Mouse (Mus musculus) T-helper 17 cell (primary cell): ENCODE measurements at regions not wholly inside any gene's neighbourhood (a gene's known extent, or its start where the extent isn't known, plus 50 kb on each side); places are given as distances from the start of the nearest gene placed in this dataset.

Experiments
- in situ Hi-C, 2 experiments: fragments of 300-600 bp; cut with MboI, MseI; formaldehyde crosslinking; loops; 1 replicate in 1 of 2; 2 replicates in 1 of 2; pipeline ENCODE4 v1.15.1; 2025; ENCODE audit warnings: high pct_unique_total_duplicates in 2 of 2

GRCm38 (mm10) chr13:60237091-60237490 is 59.9 kb upstream of the Gas1 start:
- in situ Hi-C loops, result no loop called here

GRCm38 (mm10) chr13:60242447-60243109 is 65.4 kb upstream of the Gas1 start:
- in situ Hi-C loops, result no loop called here

DNA sequence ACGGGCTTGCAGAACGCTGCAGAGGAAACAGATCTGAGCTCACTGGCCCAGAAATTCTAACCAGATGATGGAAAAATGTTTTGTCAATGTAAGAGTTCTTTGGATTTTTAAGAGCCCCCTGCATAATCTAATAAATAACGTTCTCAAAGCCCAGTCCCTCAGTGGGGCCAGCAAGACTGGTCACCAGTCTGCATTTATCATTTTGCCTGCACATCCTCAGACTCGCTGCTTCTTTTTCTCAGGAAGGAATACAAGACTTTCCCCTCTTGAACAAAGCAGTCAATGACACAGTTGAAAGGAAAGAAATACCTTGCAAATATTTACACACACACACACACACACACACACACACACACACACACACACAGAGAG is 65.9 kb upstream of the Gas1 start:
- in situ Hi-C loops, result no loop called here

DNA sequence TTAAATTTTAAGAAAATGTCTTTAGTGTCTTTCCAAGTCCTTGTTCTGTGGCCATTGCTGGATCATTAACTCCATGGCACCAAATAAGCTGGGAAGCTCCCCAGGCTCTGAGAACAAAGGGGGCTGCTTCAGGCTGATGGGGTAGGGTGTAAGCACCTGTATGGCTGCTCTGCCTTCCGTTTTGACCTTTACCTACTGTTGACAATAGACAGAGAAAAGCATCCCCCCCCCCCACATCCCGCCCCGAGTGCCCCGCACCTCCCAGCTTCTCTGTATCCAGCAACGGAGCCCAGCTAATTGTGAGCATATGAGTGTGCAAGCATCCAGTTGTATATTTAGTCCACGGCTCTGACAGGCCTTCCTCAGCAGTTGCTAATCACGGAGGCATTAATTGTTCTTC is 78.0 kb upstream of the Gas1 start:
- in situ Hi-C loops, result loop anchor here in 1 of 2 experiments (10.0 kb wide), 1 partner anchor 650 kb away; no protein-coding TSS in a partner anchor

DNA sequence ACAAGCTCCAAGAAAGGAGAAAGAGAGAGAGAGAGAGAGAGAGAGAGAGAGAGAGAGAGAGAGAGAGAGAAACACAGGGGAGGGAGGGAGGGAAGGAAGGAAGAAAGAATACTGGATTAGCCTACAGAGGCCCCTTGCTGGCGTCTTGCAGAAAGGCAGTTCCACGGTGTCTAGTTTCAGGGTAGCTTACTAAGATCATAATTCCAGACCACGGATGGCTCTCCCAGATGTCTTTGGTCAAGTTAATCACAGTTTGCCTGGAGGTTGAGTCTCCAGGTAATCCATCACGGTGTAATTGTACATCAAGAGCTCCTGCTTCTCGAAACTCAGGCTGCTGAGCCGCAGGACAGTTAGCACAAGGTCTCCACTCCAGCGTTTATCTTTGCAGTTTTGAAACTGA is 78.5 kb upstream of the Gas1 start:
- in situ Hi-C loops, result loop anchor here in 1 of 2 experiments (10.0 kb wide), 1 partner anchor 651 kb away; no protein-coding TSS in a partner anchor

GRCm38 (mm10) chr13:60256997-60257396 is 79.8 kb upstream of the Gas1 start:
- in situ Hi-C loops, result loop anchor here in 1 of 2 experiments (10.0 kb wide), 1 partner anchor 652 kb away; no protein-coding TSS in a partner anchor

DNA sequence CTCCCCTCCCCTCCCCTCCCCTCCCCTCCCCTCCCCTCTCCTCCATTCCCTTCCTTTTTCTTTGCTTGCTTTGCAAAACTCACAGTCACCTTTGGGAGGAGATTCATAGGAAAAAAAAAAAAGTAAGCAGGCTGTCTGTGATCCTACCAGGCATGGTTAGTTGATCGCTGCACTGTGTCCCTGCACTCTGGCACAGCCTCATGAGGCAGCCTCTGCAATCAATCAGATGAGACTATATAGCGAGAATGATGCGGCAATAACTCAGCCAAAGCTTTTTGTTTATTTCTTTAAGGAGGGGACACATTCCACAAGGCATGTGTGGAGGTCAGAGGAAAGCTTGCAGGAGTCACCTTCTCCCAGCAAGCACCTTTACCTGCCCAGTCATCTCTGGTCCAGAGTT is 80.7 kb upstream of the Gas1 start:
- in situ Hi-C loops, result loop anchor here in 1 of 2 experiments (10.0 kb wide), 1 partner anchor 653 kb away; no protein-coding TSS in a partner anchor

GRCm38 (mm10) chr13:60262449-60263028 is 85.4 kb upstream of the Gas1 start:
- in situ Hi-C loops, result no loop called here

GRCm38 (mm10) chr13:60264504-60264903 is 87.3 kb upstream of the Gas1 start:
- in situ Hi-C loops, result no loop called here

DNA sequence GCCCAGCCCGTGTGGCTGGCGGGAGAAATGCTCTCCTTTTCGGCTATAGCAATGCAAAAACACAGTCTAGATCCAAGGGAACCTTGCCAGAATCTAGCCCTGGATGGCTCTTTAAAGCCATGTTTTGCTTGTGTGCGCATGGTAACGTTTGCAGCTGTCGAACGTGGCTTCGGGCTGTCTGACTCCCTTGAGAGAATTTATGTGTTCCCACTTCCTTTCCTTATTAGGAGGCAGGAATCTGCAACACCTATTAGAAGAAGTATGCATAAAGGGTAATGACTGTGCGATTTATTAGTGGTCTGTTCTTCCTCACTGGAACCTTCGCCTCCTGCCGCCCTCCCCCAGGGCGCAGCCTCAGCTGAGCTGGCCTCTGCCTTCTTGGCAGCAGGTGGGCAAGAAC is 90.4 kb upstream of the Gas1 start:
- in situ Hi-C loops, result no loop called here

- in situ Hi-C loops, result no loop called here
Observed at GRCm38 (mm10) chr13:60268256-60268655, 91.1 kb upstream of the Gas1 start.

- in situ Hi-C loops, result no loop called here
Observed at GRCm38 (mm10) chr13:60269406-60269841, 92.3 kb upstream of the Gas1 start.

DNA sequence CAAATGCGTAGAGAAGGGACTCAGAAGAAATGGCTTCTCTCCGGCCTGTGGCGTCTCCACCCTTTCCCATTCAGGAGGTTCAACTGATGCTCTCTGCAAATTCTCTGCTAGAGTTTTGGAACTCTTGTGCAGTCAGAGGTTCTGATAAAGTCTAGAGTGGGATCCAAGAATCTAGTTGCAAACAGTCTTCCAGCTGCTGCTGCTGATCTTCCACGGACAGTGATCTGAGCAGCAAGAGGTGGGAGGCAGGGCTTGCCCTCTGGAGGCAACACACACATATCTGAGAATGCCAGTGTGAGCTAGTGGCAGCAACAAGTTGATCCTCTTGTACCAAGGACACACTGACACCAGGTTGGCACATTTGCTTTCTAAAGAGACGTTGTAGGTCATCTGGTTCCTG is 93.4 kb upstream of the Gas1 start:
- in situ Hi-C loops, result no loop called here

DNA sequence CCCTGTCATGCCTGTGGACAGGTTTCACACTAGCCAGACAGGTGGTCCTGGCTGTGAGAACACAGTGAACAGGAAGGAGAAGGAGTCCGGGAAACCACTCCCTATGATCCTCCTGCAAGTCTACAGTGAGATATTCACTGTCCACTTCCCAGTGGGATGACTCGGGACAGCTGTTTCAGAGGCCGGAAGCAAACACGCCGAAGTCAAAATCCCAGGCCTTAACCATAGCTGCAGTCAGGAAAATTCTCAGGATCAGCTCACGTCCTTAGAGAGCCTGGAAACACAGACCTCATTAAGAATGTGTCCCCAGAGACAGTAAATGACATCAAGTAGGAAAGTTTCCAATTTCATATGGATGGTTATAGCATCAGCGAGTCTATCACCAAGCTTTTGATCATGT is 96.2 kb upstream of the Gas1 start:
- in situ Hi-C loops, result no loop called here

- in situ Hi-C loops, result no loop called here
Observed at GRCm38 (mm10) chr13:60282543-60283251, 105.5 kb upstream of the Gas1 start.

- in situ Hi-C loops, result no loop called here
Observed at GRCm38 (mm10) chr13:60286525-60287224, 109.5 kb upstream of the Gas1 start.

DNA sequence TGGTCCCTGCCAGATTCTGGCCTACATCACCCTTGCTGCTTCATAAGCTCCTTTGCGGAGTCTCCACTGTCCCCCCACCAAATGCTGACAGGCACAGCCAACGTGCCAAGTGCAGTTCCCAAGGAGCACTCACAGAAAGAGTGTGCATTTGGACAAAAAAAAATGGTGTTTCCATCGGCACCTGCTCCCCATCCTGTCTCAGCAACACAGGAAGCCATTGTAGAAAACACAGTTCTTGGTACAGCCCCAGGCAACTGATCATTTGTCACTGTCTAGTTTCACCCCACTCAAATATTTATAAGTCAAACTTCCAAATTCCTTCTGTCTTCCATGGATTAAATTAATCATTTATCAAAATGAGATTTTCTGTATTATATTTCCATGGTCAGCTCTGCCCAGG is 112.5 kb upstream of the Gas1 start:
- in situ Hi-C loops, result no loop called here

DNA sequence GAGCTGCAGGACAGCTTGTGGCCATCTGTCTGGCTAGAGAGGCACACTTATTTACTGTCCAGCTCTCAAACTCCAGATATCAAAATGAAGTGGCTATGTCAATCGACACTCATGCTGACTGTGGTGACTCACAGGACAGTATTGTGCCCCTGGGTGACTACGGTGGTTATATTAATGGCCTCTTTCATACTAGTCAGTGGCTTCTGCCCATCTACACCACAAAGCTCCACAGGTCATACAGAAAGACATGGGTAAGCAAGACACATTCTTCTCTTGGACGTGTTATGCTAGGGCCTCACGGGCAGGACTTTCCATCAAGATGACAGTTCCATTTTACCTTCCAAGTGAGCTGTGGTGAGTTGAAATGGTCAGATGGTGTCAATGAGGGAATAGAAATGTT is 113.7 kb upstream of the Gas1 start:
- in situ Hi-C loops, result no loop called here

DNA sequence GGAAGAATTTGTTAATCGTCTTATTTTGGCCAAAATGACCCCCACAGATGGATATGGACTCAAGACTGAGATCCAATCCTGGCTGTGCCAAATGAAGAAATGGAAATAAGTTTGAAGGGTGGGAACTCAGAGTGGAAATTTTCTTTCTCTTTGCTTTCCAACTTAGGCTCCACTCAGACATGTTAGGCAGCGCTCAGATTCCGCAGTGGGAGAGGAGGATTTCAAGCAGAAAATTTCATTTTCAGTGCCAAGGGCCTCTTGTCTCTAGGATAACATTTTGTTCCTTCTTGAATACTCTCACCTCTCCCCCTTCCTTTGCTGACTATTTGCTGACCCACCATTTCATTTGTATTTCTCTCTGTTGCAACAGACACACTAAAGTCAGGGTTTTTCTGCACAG is 114.2 kb upstream of the Gas1 start:
- in situ Hi-C loops, result no loop called here

GRCm38 (mm10) chr13:60296201-60296895 is 119.2 kb upstream of the Gas1 start:
- in situ Hi-C loops, result no loop called here

GRCm38 (mm10) chr13:60296896-60297275 is 119.7 kb upstream of the Gas1 start:
- in situ Hi-C loops, result no loop called here

- in situ Hi-C loops, result no loop called here
Observed at GRCm38 (mm10) chr13:60298575-60298974, 121.4 kb upstream of the Gas1 start.
